Comparison of ENCODE assay signal across 34 mouse cellular contexts in genomic region chr2:129314880-129315279, GRCm38 (mm10). TPM values are rescaled to one million over a fixed set of nuclear protein-coding genes. Genes with fewer than 3 reads are reported as not detected.
"Had no signal": no experiment of that assay in that cellular context is flagged by ENCODE, and none has a peak within 500 bp of the region (broad histone marks: within the 10 kb centered on the region; RNA-seq: fewer than 3 reads in every experiment).

No protein-coding gene starts in this region.

- H3K4me3 ChIP-seq: heart, adult 2 months; heart, embryonic 13.5 days; heart, embryonic 15.5 days; hindbrain, embryonic 10.5 days; hindbrain, embryonic 12.5 days; intestine, embryonic 15.5 days; layer of hippocampus, adult 2 months; limb, embryonic 13.5 days; limb, embryonic 15.5 days had no signal

- DNase-seq: gastrocnemius, postnatal 14 days; gastrocnemius, postnatal 36 days; heart, adult 2 months; heart, postnatal 14 days; heart, postnatal 36 days; kidney, adult 18-20 months; kidney, adult 8-10 months; kidney, postnatal 10 days; kidney, postnatal 25 days; kidney, postnatal 4 days; layer of hippocampus, postnatal 36 days; left cerebral cortex, postnatal 4 days had no signal

- H3K4me1 ChIP-seq: heart, embryonic 13.5 days; heart, embryonic 15.5 days; hindbrain, embryonic 12.5 days; intestine, embryonic 15.5 days; limb, embryonic 13.5 days; limb, embryonic 15.5 days had no signal

- H3K9me3 ChIP-seq: heart, embryonic 13.5 days; heart, embryonic 15.5 days; hindbrain, embryonic 10.5 days; hindbrain, embryonic 12.5 days; intestine, embryonic 15.5 days; limb, embryonic 13.5 days; limb, embryonic 15.5 days had no signal

- H3K36me3 ChIP-seq: heart, embryonic 13.5 days; heart, embryonic 15.5 days; hindbrain, embryonic 10.5 days; hindbrain, embryonic 12.5 days; intestine, embryonic 15.5 days; limb, embryonic 13.5 days; limb, embryonic 15.5 days had no signal

- H3K27me3 ChIP-seq: heart, embryonic 13.5 days; heart, embryonic 15.5 days; hindbrain, embryonic 12.5 days; intestine, embryonic 15.5 days; limb, embryonic 13.5 days; limb, embryonic 15.5 days had no signal

- ATAC-seq: forebrain, embryonic 16.5 days; hindbrain, embryonic 16.5 days; inflammation-experienced regulatory T-cells, adult 6 months; intestine, embryonic 15.5 days; intestine, postnatal 0 days had no signal

RNA-seq across cellular contexts. Expression of gene Il1a, which starts 5.1 kb away (rescaled TPM):
- total RNA-seq: gastrocnemius, adult 18-20 months; gastrocnemius, adult 8-10 months; gastrocnemius, postnatal 14 days; gastrocnemius, postnatal 36 days; heart, adult 2 months; heart, postnatal 36 days had no signal
- polyA plus RNA-seq: heart, adult 2 months; hindbrain, embryonic 10.5 days; kidney, embryonic 14.5 days; kidney, embryonic 16.5 days; limb, embryonic 11.5 days had no signal

RNA-seq across cellular contexts. Expression of gene Ckap2l, which starts 17.9 kb away (rescaled TPM):
- total RNA-seq: gastrocnemius, adult 18-20 months; gastrocnemius, adult 8-10 months had no signal

RNA-seq across cellular contexts. Expression of gene Il1b, which starts 56.1 kb away (rescaled TPM):
- total RNA-seq: gastrocnemius, adult 18-20 months; gastrocnemius, adult 8-10 months; gastrocnemius, postnatal 14 days; gastrocnemius, postnatal 36 days; layer of hippocampus, adult 2 months; layer of hippocampus, postnatal 14 days; layer of hippocampus, postnatal 36 days; left cerebral cortex, postnatal 10 days; left cerebral cortex, postnatal 25 days had no signal
- polyA plus RNA-seq: forebrain, embryonic 16.5 days; heart, embryonic 11.5 days; heart, embryonic 13.5 days; hindbrain, embryonic 10.5 days; hindbrain, embryonic 12.5 days; hindbrain, embryonic 14.5 days; hindbrain, embryonic 16.5 days; kidney, embryonic 14.5 days had no signal
